Mouse (Mus musculus): Measurements from ENCODE around the gene Gjd3. TPM values are rescaled to one million over a fixed set of nuclear protein-coding genes. Genes with fewer than 3 reads are reported as not detected.
A peak's percentile ranks its signal among the peaks of the same experiment; 100 is the strongest.

Gjd3 gene
- polyA plus RNA-seq, 1 experiment from 2014 or later, result 0.58 TPM

DNA sequence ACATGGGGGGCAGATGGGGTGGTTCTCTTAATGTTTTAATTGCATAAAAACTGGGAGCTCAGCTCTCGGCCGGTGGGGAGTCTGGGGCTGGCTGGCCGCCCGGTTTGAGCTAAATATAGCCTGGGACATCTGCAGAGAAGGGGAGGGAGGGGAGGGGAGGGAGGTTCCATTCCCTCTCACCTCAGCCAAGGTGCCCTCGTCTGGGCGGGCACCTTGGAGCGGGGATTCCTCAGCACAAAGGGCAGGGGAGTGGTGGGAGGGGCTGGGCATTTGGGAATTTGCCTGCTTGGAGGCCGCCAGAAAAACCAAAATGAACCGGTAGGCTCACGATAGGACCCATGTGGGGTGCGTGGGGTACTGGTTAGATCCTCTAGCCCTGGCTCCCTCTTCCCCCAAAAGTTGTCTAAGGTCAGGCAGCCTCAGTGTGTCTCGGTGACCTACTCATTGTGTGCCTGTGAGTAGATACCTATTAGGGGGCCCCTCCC, 41.4 kb downstream of the Gjd3 start:
- H3K9me3 ChIP-seq, result no peaks in the 10 kb centered on the region
- H3K36me3 ChIP-seq, result no peaks in the 10 kb centered on the region
- H3K4me1 ChIP-seq (replicated peaks), result peaks cover 92% of the 10 kb centered on the region
- peak overlapping the region; percentile 56 for H3K4me3 ChIP-seq (replicated peaks)
- peak overlapping the region; percentile 88 for H3K27ac ChIP-seq
- no peak; the same call in 1 of the 2 replicates for ATAC-seq
- H3K9ac ChIP-seq (replicated peaks), result peak overlapping the region; percentile 71
- 4% methylated on average over 12 of the region's 12 CpGs for WGBS
- H3K4me2 ChIP-seq (replicated peaks), result peak overlapping the region; percentile 92
- H3K27me3 ChIP-seq, result peaks cover 16% of the 10 kb centered on the region

GRCm38 (mm10) chr11:98940776-98941175, 42.0 kb downstream of the Gjd3 start:
- H3K4me1 ChIP-seq (replicated peaks), result peaks cover 95% of the 10 kb centered on the region

DNA sequence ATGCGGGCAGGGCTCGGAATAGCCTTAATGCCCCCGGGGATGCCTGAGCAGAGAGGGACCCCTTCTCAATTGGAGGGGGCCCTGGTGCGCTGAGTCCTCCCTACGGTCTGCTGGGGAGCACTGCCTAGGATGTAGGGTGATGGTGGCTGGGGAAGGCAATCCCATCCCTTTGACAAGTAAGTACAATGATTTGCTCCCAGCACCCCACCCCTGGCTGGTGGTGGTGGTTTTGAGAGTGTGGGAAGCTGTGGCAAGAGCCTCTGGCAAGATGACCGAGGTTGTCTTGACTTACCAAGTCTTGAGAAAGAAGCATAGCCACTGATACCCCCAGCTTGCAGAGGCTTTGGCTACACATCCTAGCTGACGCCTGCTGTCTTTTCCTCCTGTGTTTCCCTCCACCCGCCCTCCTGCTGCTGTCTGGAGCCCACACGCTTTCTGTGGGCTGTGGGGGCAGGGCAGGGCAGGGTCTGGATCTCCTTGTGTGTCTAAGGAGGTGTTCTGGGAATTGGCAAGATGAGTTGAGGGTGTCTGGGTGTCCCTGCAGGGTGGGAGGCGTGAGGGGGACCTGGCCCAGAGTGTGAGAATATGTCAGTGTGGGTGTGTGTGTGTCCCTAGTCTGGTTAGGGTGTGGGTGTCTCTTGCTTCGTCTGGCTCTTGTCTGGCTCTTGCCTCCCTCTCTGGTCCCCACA, 42.7 kb downstream of the Gjd3 start:
- Histone ChIP-seq H3K4me2 (replicated peaks) (peak overlapping the region; percentile 92), H3K27me3 (peaks cover 27% of the 10 kb centered on the region), H3K4me3 (replicated peaks) (no peak overlapping the region), H3K4me1 (replicated peaks) (peaks cover 89% of the 10 kb centered on the region), H3K9ac (replicated peaks) (no peak overlapping the region), H3K9me3 (no peaks in the 10 kb centered on the region), H3K27ac (no peak overlapping the region), H3K36me3 (no peaks in the 10 kb centered on the region)
- ATAC-seq, result no peak
- WGBS, result 60% methylated on average over 11 of the region's 11 CpGs

More at GRCm38 (mm10) chr11:98940776-98941175, 42.0 kb downstream of the Gjd3 start:
- Histone ChIP-seq H3K27ac (peak overlapping the region; percentile 47; the same call in 1 of the 2 replicates), H3K9me3 (no peaks in the 10 kb centered on the region), H3K9ac (replicated peaks) (peak overlapping the region; percentile 71), H3K4me2 (replicated peaks) (peak overlapping the region; percentile 92), H3K36me3 (no peaks in the 10 kb centered on the region), H3K27me3 (peaks cover 22% of the 10 kb centered on the region), H3K4me3 (replicated peaks) (peak overlapping the region; percentile 56)
- 32% methylated on average over 3 of the region's 3 CpGs for WGBS
- no peak for ATAC-seq

DNA sequence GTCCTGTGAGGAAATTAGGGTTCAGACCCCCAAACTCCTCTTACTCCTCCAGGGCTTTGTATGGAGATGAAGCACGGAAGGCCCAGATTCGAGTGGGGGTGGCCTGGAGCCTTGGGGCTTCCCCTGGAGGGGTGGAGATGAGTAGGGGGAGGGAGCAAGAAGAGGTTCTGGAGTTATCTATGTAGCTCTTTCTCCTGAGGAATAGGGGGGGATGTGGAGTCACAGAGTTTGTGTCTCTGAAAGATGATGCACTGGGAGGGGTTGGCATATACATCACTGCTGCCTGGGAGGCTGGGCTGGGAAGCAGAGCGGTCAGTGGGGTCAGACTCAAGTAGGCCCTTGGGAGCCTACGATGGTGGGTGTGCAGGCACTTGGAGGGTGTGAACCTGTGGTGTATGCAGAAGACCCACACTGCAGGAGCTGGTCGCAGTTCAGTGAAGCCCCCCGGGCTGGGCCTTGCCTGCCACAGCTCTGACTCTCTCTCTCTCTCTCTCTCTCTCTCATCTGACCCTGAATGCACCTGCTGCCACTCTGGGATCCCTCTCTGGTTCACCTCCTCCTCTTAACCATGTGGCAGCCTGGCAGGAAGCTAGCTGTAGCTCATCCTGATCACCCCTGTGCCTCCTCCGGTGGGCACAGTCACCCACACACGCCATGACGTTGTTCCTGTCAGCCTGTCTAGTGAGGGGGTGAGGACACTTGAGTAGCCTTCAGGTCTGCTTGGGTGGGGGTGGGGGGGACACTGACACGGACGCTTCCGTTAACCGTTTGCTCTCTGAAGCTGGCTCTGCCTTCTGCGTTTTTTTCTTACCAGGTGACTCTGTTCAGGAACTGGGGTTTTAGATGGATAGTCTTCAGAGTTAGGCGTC, 43.5 kb downstream of the Gjd3 start:
- H3K27ac ChIP-seq, result no peak overlapping the region
- H3K9ac ChIP-seq (replicated peaks), result 0 out of 2 replicates have a peak overlapping the region, but pooled peaks have one; percentile 10
- no peak for ATAC-seq
- H3K4me3 ChIP-seq (replicated peaks), result no peak overlapping the region
- H3K4me2 ChIP-seq (replicated peaks), result peak overlapping the region; percentile 92
- no peaks in the 10 kb centered on the region for H3K9me3 ChIP-seq
- H3K36me3 ChIP-seq, result no peaks in the 10 kb centered on the region
- peaks cover 30% of the 10 kb centered on the region for H3K27me3 ChIP-seq
- peaks cover 81% of the 10 kb centered on the region for H3K4me1 ChIP-seq (replicated peaks)
- 60% methylated on average over 15 of the region's 15 CpGs for WGBS

- ATAC-seq, result no peak
- H3K4me3 ChIP-seq (replicated peaks), result peak overlapping the region; percentile 57
- peaks cover 75% of the 10 kb centered on the region for H3K4me1 ChIP-seq (replicated peaks)
- 0 out of 2 replicates have a peak overlapping the region, but pooled peaks have one; percentile 14 for H3K9ac ChIP-seq (replicated peaks)
- H3K27ac ChIP-seq, result no peak overlapping the region
- H3K27me3 ChIP-seq, result peaks cover 30% of the 10 kb centered on the region
- H3K36me3 ChIP-seq, result no peaks in the 10 kb centered on the region
- H3K9me3 ChIP-seq, result no peaks in the 10 kb centered on the region
- 47% methylated on average over 7 of the region's 7 CpGs for WGBS
- H3K4me2 ChIP-seq (replicated peaks), result peak overlapping the region; percentile 92
These were observed 44.1 kb downstream of the Gjd3 start for GRCm38 (mm10) chr11:98938701-98939083.

- 0% methylated on average over 39 of the region's 39 CpGs for WGBS
- peaks cover 72% of the 10 kb centered on the region for H3K4me1 ChIP-seq (replicated peaks)
- peaks cover 30% of the 10 kb centered on the region for H3K27me3 ChIP-seq
- peak overlapping the region; percentile 57 for H3K4me3 ChIP-seq (replicated peaks)
- peak overlapping the region; percentile 92 for H3K4me2 ChIP-seq (replicated peaks)
- ATAC-seq, result no peak
- H3K36me3 ChIP-seq, result no peaks in the 10 kb centered on the region
- H3K27ac ChIP-seq, result no peak overlapping the region
- peak overlapping the region; percentile 70 for H3K9ac ChIP-seq (replicated peaks)
- no peaks in the 10 kb centered on the region for H3K9me3 ChIP-seq
These were observed 44.7 kb downstream of the Gjd3 start for GRCm38 (mm10) chr11:98937914-98938694.

DNA sequence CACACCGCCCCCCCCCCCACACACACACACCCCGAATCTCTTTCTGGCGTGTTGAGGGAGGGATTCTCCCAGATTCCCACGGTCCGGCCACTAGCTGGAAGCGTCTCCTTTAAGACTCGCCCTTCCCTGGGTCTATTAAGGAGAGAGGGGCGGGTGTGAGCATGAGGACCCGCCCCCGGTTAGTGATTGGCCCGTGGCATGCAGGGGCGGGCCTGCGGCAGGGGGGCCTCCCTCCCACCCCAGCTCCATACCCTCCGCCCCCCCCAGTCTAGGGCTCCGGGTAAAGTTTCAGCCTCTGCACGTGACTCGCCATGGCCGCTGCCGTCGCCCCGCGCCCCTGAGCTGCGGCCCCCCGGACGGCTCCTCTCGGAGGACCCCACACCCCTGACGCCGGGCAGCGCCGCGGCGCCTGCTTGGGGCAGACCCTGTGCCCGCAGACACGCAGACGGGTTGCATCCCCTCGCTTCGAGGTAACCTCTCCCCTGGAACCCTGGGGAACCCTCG, 45.4 kb downstream of the Gjd3 start:
- Histone ChIP-seq H3K4me3 (replicated peaks) (peak overlapping the region; percentile 57), H3K9me3 (no peaks in the 10 kb centered on the region), H3K36me3 (no peaks in the 10 kb centered on the region), H3K27ac (no peak overlapping the region), H3K27me3 (peaks cover 30% of the 10 kb centered on the region), H3K4me1 (replicated peaks) (peaks cover 72% of the 10 kb centered on the region), H3K9ac (replicated peaks) (peak overlapping the region; percentile 70), H3K4me2 (replicated peaks) (peak overlapping the region; percentile 92)
- under 1% methylated on average over 36 of the region's 38 CpGs for WGBS
- peak; percentile 90 for ATAC-seq

GRCm38 (mm10) chr11:98936606-98937409, 46.0 kb downstream of the Gjd3 start:
- H3K9ac ChIP-seq (replicated peaks), result peak overlapping the region; percentile 70
- no peaks in the 10 kb centered on the region for H3K36me3 ChIP-seq
- H3K27ac ChIP-seq, result no peak overlapping the region
- peaks cover 74% of the 10 kb centered on the region for H3K4me1 ChIP-seq (replicated peaks)
- peak overlapping the region; percentile 92 for H3K4me2 ChIP-seq (replicated peaks)
- no peaks in the 10 kb centered on the region for H3K9me3 ChIP-seq
- peak; percentile 48 for ATAC-seq
- H3K4me3 ChIP-seq (replicated peaks), result peak overlapping the region; percentile 57
- peaks cover 30% of the 10 kb centered on the region for H3K27me3 ChIP-seq
- WGBS, result 3% methylated on average over 23 of the region's 23 CpGs

DNA sequence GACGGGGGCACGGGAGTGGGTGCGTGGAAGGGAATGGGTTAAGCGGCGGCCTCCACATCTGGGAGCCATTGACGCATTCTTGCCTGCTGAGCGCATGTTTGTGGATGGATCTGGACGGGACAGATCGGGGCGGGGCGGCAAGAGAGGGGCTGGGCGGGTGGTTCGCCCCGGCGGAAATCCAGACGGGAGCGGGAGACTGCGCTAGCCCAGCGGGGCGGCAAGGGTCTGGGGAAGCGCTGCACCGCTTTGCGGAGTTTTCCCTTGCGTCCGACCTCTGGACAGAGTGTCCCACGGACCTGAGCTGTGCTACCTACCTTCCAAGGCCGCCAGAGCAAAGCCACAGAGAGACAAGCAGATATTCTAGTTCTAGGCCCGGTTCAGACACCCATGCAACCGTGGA, 46.6 kb downstream of the Gjd3 start:
- no peaks in the 10 kb centered on the region for H3K9me3 ChIP-seq
- peak overlapping the region; percentile 57 for H3K4me3 ChIP-seq (replicated peaks)
- H3K9ac ChIP-seq (replicated peaks), result peak overlapping the region; percentile 70; the same call in 1 of the 2 replicates
- H3K4me1 ChIP-seq (replicated peaks), result peaks cover 74% of the 10 kb centered on the region
- H3K27ac ChIP-seq, result no peak overlapping the region
- peaks cover 30% of the 10 kb centered on the region for H3K27me3 ChIP-seq
- no peak for ATAC-seq
- H3K4me2 ChIP-seq (replicated peaks), result peak overlapping the region; percentile 92
- WGBS, result 1% methylated on average over 29 of the region's 29 CpGs
- H3K36me3 ChIP-seq, result no peaks in the 10 kb centered on the region

DNA sequence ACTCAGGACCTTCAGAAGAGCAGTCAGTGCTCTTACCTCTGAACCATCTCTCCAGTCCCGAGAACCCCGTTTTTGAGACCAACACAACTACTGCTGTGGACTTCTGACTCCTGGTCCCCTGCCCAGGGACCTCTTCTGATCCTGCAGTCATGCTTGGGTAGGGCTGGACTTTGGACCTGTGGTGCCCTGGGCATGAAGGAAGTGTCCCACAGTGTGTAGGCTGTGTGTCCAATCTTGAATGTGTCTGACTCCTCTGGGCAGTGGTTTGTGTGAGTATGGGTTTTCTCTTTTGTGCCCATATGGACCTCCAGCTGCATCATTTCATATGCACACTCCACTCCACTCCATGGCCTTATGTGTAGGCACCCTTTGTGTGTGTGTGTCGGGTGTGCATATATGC, 47.7 kb downstream of the Gjd3 start:
- 85% methylated on average over 3 of the region's 3 CpGs for WGBS
- Histone ChIP-seq H3K27ac (no peak overlapping the region), H3K4me1 (replicated peaks) (peaks cover 74% of the 10 kb centered on the region), H3K4me3 (replicated peaks) (no peak overlapping the region), H3K9ac (replicated peaks) (no peak overlapping the region), H3K27me3 (peaks cover 30% of the 10 kb centered on the region), H3K4me2 (replicated peaks) (no peak overlapping the region), H3K9me3 (no peaks in the 10 kb centered on the region), H3K36me3 (no peaks in the 10 kb centered on the region)
- ATAC-seq, result no peak

GRCm38 (mm10) chr11:98934367-98934766, 48.4 kb downstream of the Gjd3 start:
- Histone ChIP-seq H3K36me3 (no peaks in the 10 kb centered on the region), H3K4me3 (replicated peaks) (no peak overlapping the region), H3K9ac (replicated peaks) (no peak overlapping the region), H3K4me1 (replicated peaks) (peaks cover 74% of the 10 kb centered on the region), H3K9me3 (no peaks in the 10 kb centered on the region), H3K4me2 (replicated peaks) (no peak overlapping the region), H3K27me3 (peaks cover 27% of the 10 kb centered on the region), H3K27ac (no peak overlapping the region)
- ATAC-seq, result no peak
- 91% methylated on average over 3 of the region's 3 CpGs for WGBS
